Mouse (Mus musculus) frontal cortex, postnatal 14 days (tissue): Measurements from ENCODE around the gene Banp.

Experiments
- DNase-seq, 2 experiments: peaks; one replicate each; pipeline ENCODE4 v3.0.0; 2022; ENCODE audit warnings: low spot score in 2 of 2

Banp gene

GRCm38 (mm10) chr8:122018046-122018831 is 68.7 kb downstream of the Banp start:
- no peak for DNase-seq

- DNase-seq = no peak
These were observed 69.6 kb downstream of the Banp start for GRCm38 (mm10) chr8:122019162-122019561.

GRCm38 (mm10) chr8:122020050-122020771 is 70.7 kb downstream of the Banp start:
- DNase-seq = no peak

DNA sequence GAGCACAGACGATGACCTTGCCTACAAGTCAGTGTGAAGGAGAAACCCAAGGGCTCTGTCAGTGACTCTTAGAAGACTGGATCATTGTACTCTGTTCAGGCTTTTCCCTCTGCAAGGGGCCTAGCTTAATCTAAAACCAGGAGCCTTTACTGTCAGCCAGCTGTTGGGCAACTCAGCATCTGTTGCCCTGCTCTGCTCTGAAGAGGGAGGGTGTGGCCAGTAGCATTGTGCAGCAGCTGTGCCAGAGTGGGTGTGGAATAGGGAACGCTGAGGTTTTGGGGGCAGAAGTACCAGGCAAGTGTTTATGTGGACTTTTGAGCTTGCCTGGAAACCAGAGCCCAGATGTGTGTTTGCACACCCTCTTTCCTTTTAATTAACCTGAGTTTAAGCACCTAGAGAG is 72.2 kb downstream of the Banp start:
- no peak for DNase-seq

DNA sequence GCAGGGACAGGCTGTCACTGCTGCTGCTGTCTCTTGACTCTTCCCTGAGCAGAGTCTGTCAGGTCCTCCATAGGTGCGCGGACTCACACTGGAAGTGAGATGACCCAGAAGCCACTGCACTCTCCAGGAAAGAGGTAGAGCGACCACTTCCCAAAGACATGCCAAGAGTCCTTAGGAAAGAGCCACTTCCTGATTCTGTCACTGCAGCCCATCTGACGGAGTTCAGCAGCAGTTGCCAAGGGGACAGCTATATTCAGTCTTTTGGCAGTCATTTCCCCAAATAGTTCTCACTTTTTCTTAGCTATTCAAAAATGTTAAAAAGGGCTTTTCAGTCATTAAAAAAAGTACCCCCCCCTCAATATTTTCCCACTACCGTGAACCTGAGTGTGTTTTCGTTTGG is 72.7 kb downstream of the Banp start:
- DNase-seq = no peak

DNA sequence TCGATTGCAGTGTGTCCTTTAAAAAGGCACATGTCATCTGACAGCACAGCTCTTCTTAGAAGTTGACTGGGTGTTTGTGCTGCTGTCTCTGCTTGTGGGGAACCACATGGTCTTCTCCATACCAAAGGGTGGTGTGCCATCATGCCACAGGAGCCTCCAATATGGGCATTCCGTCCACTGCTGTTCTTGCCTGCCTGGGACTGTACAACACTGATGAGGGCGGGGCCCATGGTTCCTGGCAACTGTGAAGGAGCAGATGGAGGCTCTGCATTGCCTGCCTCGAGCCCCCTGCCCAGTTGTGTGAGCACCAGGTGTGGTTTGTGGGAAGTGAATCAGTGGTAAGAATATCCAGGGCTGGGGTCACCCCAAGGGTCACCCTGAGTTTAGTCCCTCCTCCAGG is 73.2 kb downstream of the Banp start:
- DNase-seq = no peak

DNA sequence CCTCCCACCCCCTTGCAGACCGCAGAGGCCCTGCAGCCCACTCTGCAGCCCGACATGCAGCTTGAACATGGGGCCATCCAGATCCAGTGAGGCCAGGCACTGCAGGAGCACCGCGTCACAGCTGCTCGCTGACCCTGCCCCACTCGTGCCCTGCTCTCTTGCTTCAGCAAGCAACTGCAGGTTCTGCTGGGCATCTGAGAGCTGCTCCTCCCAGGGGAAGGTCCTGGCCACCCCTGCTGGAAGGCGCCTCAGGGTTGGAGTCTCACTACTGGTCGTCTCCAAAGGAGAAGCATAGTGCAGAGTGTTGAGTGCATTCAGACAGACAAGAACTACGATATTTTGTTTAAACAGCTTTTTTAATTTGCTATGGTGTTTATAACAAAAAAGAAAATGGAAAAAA is 76.0 kb downstream of the Banp start:
- no peak for DNase-seq

DNA sequence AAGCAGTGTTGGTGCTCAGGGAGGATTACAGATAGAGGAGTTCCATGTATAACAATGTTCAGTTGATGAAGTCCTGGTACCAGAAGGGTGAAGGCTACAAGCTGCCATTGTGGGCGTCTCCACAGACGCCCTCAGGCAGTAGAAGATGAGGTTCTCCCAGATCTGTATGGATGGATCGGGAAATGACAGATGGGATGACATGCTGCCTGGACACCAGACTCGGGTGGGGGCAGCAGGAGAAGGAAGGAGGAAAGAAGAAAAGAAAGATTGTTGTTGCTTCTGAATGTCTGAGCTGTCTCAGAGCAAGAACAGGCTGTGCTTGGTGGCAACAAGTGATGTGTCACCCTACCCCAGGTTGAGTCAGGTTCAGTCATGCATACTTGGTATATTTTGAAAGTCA is 78.6 kb downstream of the Banp start:
- DNase-seq = no peak

- no peak for DNase-seq
These were observed 81.4 kb downstream of the Banp start for GRCm38 (mm10) chr8:122030965-122031364.

- DNase-seq = no peak
These were observed 83.2 kb downstream of the Banp start for GRCm38 (mm10) chr8:122032741-122033140.

DNA sequence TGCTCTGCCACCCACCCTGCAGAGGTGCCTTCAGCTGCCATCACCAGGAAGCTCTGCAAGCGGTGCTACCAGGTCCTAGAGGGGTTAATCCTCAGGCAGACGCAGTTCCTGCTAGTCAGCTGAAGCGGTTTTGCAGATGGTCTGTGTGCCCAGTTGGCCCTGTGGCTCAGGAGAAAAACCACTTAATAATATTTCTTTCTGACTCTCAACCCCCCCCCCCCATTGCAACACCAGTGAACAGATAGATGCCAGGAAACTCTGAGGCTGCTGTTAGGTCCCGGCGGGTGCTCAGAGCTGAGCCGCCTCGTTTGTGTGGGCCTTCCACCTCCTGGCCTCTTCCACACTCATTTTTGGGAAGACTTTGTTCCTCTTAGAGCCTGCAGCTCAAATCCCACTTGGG is 86.0 kb downstream of the Banp start:
- DNase-seq = no peak

- DNase-seq = no peak
These were observed 86.8 kb downstream of the Banp start for GRCm38 (mm10) chr8:122036325-122036724.

- DNase-seq = no peak
These were observed 87.7 kb downstream of the Banp start for GRCm38 (mm10) chr8:122037279-122037678.

- DNase-seq = no peak
These were observed 88.5 kb downstream of the Banp start for GRCm38 (mm10) chr8:122038076-122038475.

DNA sequence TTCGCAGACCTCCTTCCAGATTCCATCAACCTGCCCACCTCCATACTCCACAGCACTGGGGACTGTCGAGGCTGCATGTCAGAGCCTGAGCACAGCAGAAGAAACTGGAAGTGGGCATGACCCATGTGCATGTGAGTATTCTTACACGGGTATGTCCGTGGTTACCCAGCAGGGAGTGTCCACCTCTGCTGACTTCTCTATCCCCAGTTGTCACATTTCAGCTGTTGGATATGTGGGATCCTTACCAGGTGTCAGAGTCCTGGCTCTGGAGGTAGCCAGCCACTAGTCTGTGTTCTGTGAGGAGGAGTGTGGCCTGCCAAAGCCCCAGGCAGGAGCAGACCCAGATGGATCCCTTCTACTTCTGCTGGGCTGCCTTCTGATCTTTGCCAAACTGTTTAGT is 89.9 kb downstream of the Banp start:
- no peak for DNase-seq

- DNase-seq = no peak
These were observed 97.8 kb downstream of the Banp start for GRCm38 (mm10) chr8:122047206-122047870.

DNA sequence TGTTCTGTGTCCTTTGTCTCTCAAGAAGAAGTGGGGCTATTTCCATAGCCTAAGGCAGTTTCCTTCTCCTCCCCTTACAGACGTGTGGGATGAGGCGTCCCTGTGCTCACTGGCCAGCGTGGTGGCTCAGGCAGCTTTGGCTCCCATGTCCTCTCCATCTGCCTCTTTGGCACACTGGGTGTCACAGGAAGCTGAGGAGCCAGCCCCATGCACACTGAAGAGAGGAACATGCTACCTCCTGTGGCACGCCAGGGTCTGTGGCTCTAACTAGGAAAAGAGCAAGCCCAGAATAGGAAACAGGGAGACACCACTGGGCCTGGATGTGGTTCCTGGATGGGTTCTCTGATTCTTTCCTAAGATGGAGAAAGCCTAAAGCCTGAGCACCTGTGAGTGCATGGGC is 99.7 kb downstream of the Banp start:
- DNase-seq = no peak

DNA sequence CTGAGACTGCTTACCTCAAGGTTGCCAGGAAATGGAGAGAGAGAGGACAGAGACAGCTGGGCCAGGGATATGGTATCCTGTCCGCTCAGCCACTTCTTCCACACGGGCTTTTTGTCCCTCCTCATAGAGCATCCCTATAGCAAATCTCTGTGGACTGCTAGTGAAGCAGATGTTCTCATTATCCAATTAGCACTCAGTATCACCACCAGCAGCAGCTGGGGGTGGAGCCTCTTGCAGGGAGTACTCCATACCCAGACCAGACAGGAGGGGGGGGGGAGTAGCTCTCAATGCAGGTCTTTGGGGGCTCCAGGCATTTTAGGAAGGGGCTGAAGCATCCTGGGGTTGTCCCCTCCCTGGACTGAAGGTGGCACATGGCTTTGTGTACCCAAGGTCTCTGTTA is 100.4 kb downstream of the Banp start:
- DNase-seq = no peak

DNA sequence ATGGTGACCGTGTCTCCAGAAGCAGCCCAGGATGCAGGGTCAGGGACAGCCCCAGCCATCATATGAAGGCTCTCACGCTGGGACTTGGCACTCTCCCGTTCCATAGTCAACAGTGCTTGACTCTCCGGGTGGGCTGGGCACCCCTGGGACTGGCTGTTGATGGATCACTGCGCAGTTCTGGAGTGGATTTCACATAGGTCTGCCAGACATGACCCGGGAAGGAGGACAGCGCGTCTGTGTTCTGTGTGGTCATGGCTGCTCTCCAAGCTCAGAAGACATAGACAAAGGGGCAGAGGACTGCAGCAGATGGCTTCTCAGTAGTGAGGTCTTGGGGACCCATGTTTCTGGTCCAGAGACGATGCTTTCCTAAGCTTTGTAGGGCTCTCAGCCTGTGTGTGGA is 101.1 kb downstream of the Banp start:
- no peak for DNase-seq

DNA sequence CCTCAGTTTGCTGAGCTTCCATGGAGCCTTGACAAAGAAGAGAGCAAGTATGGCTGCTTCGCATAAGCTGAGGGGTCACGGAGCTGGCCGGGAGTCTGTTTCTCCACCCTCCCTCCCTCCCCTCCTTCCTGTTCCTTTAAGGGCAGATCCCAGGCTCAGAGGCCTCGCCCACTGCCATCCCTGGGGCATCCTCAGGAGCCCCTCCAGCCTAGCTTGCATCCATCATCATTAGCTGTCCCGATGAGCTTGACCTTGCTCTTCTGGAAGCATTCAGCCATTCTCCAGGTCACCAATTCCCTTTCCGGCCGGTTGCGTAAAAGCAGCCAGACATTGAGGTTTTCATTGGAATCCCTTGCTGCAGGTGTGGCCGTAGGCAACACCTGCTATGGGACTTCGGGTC is 105.8 kb downstream of the Banp start:
- DNase-seq = no peak

DNA sequence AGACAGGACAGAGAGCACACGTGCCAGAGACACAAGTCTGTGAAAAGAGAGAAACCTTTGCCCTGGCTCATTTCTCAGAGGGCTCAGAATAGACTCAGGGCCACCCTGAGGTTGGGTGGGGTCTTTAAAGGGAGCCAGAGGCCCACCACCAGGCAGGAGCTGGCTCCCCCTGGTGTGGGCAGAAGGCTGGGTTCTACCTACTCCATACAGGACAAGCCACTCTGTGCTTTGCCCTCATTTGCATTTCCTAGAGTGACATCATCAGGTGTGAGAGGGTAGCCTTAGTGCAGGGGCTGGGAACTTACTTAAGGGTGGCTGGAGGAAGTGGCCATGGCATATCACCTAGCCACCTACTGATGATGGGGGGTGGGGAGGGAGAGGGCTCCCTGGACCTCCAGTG is 106.6 kb downstream of the Banp start:
- DNase-seq = no peak

- DNase-seq = no peak
These were observed 107.3 kb downstream of the Banp start for GRCm38 (mm10) chr8:122056882-122057281.

DNA sequence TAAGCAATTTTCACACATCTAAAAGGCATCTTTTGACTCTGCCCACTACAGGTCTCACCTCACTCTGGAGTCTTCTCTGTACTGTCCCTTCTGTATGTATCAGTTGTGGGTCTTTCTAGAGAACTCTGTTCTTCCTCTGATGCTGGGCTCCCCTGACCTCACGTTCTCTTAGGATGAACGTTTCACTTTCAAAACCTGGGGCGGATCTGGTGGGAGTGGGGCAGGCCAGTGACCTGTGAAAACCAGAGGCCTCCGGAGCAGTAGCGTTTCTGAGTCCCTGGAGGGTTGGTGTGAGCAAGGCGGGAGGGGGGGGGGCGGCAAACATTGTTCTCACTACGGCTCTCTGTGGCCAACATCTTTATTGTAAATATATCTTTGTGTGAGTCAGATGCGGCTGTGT is 109.0 kb downstream of the Banp start:
- DNase-seq = no peak
